Mouse (Mus musculus) gastrocnemius, postnatal 14 days (tissue): ENCODE measurements around the gene Arhgap44. TPM values are rescaled to one million over a fixed set of nuclear protein-coding genes. Genes with fewer than 3 reads are reported as not detected.
A peak's percentile ranks its signal among the peaks of the same experiment; 100 is the strongest.

Experiments used
- DNase-seq: peaks from one replicate; pipeline ENCODE4 v3.0.0; 2021; ENCODE audit warnings: mixed read lengths
- intact Hi-C: fragments of 180-260 bp; cut with DNase I; formaldehyde crosslinking; loops from one replicate; pipeline ENCODE4 v1.15.1; 2025; ENCODE audit warnings: low total_unique reads
- total RNA-seq, 2 experiments: library from RNA; stranded (reverse); gene quantifications; 2 replicates each; pipeline ENCODE4 v1.2.3; 2021

Arhgap44 gene
- total RNA-seq, 2 experiments from 2014 or later = 5.1 to 5.9 TPM

- intact Hi-C loops = no loop called here
- no peak for DNase-seq
These were observed 69.9 kb downstream of the Arhgap44 start for GRCm38 (mm10) chr11:65092851-65093250.

DNA sequence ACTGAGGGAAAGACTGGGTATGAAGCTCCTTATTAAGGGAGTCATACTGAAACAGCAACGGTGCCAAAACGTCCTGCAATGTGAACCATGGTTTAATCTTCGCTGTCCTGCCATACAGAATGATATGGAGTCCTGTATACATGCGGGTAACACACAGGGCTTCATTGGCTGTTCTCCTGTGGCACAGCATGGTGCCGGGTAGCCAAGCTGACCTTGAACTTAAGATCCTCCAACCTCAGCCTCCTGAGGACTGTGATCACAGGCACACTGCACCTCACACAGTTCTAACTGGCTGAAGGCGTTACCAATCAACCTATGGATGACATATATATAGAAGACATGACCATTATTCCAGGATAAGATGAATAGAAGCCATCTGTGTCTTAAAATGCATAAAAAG, 72.4 kb downstream of the Arhgap44 start:
- intact Hi-C loops = no loop called here
- no peak for DNase-seq

- DNase-seq = no peak
- intact Hi-C loops = no loop called here
These were observed 72.8 kb downstream of the Arhgap44 start for GRCm38 (mm10) chr11:65089982-65090381.

DNA sequence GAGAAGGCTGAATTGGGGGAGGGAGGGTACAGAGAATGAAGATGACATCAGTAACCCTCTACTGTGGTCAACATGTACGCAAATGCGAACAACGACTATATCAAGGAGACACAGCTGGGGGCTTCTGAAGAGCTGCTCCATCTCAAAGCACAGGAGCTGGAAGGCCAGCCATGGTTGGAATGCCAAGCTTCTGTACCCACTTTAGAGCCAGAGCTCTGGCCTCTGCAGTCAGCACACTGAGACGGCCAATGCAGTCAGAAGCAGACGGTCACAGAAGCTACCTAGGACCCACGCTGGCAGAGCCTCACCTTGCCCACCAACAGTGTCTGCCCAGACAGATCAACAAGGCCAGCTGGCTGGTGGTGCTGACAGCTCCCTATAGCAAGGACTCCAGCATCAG, 73.5 kb downstream of the Arhgap44 start:
- DNase-seq = no peak
- intact Hi-C loops = no loop called here

GRCm38 (mm10) chr11:65088451-65089222, 74.1 kb downstream of the Arhgap44 start:
- intact Hi-C loops = no loop called here
- DNase-seq = peak; percentile 28

DNA sequence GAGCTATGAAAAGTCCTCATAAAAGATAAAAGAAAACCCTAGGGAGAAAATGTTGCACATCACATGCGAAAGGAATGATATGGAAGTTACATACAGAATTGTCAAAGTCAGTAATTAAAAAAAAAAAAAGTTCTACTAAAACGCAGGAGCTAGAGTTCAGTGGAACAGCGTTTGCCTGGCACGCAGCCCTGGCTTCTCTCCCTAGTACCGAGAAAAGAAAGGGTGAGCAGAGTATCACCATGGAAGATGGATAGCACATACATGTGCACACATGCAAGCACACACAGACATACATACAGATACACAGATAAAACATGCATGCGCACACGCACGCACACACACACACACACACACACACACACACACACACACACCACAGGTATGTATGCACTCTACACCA, 82.0 kb downstream of the Arhgap44 start:
- DNase-seq = no peak
- intact Hi-C loops = no loop called here

DNA sequence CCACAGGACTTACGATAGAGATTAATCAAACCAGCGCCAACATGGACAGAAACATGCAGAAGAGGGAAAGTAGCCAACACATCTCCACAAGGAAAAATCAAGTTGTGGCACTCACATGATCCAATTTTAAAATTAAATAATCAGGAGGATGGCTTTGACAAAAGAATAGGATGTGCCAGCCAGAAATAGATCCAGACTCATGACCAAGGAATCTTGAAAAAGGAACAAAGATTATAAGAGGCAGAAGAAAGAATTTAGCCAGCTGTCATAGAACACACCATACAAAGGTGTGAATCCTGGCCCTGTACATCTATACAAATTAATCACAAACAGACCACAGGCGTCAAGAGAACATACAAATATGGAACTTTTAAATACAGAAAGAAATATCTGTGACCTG, 82.5 kb downstream of the Arhgap44 start:
- no peak for DNase-seq
- intact Hi-C loops = no loop called here

DNA sequence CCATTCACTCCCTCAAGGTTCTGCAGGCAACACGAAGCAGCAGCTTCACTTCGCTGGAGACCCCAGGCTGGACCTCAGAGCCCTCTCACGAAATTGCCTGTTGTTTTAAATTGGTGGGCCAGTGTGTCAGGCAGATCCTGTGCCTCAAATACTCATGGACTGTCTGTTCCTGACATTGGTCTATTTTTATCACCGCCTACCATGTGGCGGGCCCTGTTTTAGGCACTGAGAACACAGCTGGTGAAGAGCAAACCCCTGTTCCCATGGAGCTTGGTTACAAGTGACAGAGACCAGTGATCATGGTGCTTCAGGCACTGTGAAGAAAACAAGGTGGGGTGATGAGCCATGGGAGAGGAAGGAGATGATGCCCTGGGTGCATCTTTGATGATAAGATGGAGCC, 93.2 kb downstream of the Arhgap44 start:
- intact Hi-C loops = no loop called here
- DNase-seq = no peak

GRCm38 (mm10) chr11:65069051-65069450, 93.7 kb downstream of the Arhgap44 start:
- intact Hi-C loops = no loop called here
- DNase-seq = no peak

- DNase-seq = no peak
- intact Hi-C loops = no loop called here
These were observed 97.6 kb downstream of the Arhgap44 start for GRCm38 (mm10) chr11:65065201-65065600.

- intact Hi-C loops = no loop called here
- DNase-seq = no peak
These were observed 101.3 kb downstream of the Arhgap44 start for GRCm38 (mm10) chr11:65061437-65061836.

- no peak for DNase-seq
- intact Hi-C loops = no loop called here
These were observed 103.2 kb downstream of the Arhgap44 start for GRCm38 (mm10) chr11:65059531-65059930.

DNA sequence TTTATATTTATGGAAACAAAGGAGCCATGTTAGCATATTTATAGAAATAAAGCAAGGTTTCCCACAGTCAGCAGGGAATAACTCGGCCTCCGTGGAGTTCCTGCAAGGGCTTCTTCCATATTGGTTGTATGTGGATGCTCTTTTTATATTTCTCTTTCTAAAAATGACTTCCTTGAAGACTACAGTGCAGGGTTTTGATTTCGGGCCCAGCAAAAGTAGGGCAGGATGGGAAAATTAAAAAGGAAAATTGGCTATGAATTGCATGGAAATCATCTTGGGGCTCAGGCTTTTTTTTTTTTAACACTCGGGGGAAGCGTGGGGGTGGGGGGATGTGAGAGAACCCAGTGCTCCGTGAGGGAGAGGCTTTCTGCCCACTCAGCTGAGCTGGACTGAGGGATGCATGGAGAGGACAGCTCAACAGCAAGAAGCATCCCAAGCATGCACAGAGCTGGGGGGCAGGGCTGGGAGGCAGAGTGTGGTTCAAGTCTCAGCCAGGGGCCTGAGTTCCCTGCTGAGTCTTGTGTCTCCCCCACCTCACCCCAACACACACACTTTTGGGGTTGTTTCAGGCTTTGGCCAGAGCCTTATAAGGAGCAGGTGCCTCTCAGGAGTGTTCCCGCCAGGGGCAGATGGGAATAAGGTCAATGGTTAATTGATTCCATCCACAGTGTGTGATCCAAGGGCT, 104.4 kb downstream of the Arhgap44 start:
- DNase-seq = no peak
- intact Hi-C loops = no loop called here

DNA sequence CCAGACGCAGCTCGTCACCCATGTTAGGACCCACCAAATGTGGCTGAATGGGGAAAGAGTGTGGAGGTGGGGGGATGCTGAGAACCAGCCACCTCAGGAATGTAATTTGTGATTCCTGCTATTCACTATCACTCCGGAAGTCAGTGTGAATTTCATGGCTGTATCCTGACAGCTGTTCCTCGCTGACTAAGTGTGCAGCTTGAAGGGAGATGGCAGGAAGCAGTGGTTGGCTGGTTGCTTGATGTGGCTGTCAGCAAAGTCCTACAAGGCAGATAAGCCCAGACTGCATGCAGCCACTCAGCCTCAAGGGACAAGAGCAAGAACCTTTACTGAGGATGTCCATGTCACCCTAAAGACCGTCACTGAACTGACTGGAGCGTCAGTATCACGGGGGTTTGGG, 107.2 kb downstream of the Arhgap44 start:
- no peak for DNase-seq
- intact Hi-C loops = no loop called here

GRCm38 (mm10) chr11:65054216-65054615, 108.5 kb downstream of the Arhgap44 start:
- intact Hi-C loops = no loop called here
- no peak for DNase-seq

DNA sequence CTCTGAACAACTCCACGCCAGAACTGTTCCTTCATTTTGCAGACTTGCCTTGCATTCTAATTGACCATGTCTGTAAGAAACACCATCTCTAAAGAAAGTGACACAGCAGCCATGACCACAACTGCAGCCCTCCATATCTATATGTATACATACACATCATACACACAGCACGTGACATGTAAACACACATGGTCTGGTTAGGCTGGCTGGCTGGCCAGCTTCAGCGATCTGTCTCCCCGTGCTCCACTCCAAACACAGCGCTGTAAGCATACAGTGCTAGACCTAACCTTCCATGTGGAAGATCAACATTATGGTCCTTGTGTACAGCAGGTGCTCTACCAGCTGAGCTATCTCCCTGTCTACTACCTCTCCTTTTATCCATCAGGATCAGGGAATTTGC, 111.9 kb downstream of the Arhgap44 start:
- intact Hi-C loops = no loop called here
- no peak for DNase-seq

GRCm38 (mm10) chr11:65049090-65049489, 113.7 kb downstream of the Arhgap44 start:
- intact Hi-C loops = no loop called here
- no peak for DNase-seq

DNA sequence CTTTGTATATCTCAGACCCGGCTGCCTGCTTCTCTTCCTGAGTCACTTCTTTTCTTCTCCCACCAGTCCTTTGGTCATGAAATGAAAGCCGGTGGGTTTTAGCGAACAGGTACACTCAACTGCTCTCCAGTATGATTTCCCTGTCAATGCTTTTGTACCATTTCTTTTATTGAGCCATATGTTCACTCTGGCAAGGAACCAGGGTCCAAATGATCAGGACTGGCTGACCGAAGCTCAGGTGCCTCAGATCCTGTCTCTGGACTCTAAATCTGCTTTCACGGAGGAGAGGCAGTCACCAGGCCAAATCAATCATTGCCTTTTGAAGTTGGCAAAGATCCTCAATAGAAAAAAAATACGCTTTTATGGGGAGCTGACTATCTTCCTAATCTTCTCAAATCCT, 122.2 kb downstream of the Arhgap44 start:
- intact Hi-C loops = no loop called here
- no peak for DNase-seq

DNA sequence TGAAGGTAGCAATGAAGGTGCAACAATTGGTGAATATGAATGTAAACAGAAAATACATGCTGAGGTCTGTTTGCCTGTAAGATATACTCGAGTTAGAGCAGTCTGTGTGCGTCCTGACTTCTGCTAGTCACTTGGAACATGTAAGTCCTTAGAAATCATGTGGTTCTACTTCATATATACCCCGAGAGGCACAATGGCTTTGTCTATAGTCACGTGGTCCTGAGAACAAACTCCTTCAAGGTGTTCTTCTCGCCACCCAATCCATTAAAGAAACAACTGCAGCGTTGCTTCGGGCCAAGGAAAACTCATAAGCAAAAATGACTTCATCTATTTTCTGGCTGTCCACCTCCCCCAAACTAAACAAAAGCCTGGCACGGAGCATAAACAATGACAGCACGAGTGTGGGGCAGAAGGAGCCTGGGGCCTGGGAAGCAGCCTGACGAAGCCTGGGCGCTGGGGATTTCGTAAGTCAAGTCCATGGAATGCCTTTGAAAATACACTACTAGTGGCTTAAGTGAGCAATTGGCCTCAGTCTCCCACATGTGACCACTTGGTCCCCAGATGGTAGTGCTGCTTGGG, 123.2 kb downstream of the Arhgap44 start:
- intact Hi-C loops = no loop called here
- no peak for DNase-seq

DNA sequence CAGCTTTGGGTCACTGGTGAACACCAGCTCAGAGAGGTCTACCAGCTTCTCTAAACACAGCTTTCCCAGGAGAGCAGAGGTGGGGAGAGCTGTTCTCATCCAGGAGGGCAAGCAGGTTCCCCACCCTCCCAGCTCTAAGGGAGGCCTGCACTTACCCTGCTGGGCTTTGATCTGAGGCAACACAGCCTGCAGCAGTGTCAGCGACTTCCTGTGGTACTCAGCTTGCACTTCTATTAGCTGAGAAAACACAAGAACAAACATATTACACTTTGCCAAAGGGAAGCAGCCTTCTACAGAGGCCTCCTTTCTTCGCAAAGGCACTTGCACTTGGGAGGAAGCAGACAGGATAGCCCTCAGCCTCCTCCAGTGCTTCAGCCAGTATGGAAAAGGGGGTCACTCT, 123.8 kb downstream of the Arhgap44 start:
- no peak for DNase-seq
- intact Hi-C loops = no loop called here

- intact Hi-C loops = no loop called here
- DNase-seq = no peak
These were observed 130.5 kb downstream of the Arhgap44 start for GRCm38 (mm10) chr11:65032221-65032620.
